Mouse (Mus musculus) layer of hippocampus, adult 18-20 months (tissue): ENCODE measurements around the gene Pltp. TPM values are rescaled to one million over a fixed set of nuclear protein-coding genes. Genes with fewer than 3 reads are reported as not detected.
"Not testable (repeated sequence)": the region's sequence is repeated elsewhere in the genome, so short reads cannot be mapped to it uniquely, and the experiment has no call there.

Experiments
- DNase-seq, 2 experiments: peaks; one replicate each; pipeline ENCODE4 v3.0.0; 2022; ENCODE audit warnings: low spot score in 2 of 2
- total RNA-seq, 2 experiments: library from RNA; stranded (reverse); gene quantifications; 2 replicates each; pipeline ENCODE4 v1.2.3; 2021

The Pltp gene
- total RNA-seq, 2 experiments from 2014 or later, result 77.0 to 77.9 TPM

- DNase-seq, result no peak
Observed at GRCm38 (mm10) chr2:164813557-164813956, 44.0 kb downstream of the Pltp start.

DNA sequence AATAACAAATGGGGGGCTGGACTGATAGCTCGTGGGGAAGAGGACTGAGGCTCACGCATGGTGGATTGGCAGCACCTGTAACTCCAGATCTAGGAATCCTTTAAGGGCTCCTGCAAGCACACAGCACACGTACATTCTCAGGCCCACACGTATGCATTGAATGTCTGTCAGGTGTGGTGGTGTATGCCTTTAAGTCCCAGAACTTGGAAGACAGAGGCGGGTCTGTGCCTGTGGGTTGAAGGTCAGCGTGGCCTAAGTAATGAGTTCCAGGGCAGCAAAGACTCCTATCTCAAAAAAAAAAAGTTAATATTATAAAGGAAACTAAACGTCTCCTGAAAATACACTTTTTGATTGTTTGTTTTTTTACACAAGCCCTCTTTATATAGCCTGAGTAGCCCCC, 50.9 kb downstream of the Pltp start:
- DNase-seq, result no peak

DNA sequence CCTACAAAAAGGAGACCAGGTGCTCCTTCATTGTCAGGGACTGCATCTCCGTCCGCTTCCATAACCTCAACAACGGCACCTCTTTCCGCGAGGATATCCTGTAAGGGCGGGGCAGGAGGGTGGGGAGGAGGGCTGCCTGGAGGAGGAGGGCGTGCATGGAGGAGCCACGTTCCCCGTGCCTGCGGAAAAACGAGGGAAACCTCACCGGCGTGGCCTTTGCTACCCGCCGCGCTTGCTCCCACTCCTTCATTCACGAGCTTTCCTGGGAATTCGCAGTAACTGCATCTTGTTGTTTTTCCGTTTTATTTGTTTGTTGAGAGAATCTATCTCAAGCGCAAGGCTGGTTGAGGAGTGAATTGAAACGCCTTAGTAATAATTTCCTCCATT, 52.2 kb downstream of the Pltp start:
- DNase-seq, result no peak

DNA sequence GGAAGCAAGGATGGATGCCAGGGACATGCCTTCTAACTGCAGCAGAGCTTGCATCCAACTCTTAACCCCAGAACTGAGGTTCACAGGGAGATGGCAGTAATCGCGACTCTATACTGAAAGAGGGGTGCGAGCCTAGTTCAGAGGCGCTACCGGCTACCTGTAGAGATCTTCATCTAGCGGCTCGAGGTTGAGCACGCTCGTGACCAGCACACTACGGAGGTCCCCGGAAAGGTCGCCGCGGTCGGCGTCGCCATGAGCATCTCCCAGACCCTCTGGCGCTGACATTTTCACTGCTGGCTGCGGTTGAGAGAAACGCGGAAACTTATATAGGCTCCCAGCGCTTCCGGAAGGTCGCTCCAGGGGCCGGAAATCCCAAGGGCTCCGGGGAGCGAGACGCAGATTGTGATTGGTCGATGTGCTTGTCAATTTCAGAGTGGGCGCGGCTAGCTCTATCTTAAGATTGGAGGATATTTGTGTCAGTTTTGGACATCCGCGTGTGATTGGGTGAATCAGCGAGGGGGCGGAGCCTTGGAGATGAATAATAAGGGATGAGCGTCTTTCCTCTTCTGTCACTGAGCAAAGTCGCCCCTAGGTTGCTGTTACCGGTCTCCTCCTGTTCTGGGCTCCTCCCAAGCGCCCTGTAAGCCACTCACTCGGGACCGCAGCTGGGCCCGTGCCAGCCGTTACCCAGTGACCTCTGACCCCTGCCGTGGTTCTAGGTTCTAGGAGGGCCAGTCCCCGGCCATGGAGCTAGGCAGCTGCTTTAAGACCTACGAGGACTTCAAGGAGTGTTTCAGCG, 52.8 kb downstream of the Pltp start, which contains the start of the genes Acot8 and Zswim3:
Gene Acot8, minus strand, starts transcription at position 350 of the 799 bp plus-strand sequence.
Gene Zswim3, plus strand, starts transcription at position 566 of the 799 bp plus-strand sequence.
- peak; percentile 97 to 100 for DNase-seq

GRCm38 (mm10) chr2:164803921-164804313, 53.6 kb downstream of the Pltp start:
- DNase-seq, result no peak

DNA sequence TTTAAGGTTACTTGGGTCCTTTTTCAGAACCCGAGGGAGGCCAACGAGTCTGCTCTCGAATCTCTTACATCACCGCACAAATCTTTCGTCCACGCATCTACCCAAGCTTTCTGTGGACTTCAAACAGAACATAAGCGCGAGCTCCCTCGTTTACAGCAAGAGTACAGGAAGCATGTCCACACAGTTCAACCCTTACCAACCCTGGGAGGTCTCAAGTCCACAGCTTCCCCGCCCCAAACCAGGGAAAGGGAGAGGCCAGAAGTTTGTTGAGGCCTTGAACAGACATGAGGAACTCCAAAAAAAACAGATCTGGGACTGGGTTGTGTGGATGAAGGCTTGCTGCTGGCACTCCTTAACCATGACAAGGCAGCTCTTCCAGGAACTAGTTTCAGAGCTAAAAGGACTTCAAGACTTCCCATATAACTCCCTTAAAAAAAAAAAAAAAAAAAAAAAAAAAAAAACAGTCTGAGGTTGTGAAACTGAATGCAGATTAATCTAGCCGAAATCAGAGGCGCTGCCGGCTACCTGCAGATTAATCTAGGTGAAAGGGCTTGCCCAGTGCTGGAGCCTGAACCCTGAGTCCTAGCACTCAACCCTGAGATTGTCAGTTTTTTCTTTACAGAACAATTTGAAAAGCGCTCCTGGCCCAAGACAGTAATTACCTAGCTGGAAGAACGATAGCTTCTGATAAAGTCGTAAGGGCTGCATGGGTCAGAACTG, 54.1 kb downstream of the Pltp start:
- DNase-seq, result no peak

DNA sequence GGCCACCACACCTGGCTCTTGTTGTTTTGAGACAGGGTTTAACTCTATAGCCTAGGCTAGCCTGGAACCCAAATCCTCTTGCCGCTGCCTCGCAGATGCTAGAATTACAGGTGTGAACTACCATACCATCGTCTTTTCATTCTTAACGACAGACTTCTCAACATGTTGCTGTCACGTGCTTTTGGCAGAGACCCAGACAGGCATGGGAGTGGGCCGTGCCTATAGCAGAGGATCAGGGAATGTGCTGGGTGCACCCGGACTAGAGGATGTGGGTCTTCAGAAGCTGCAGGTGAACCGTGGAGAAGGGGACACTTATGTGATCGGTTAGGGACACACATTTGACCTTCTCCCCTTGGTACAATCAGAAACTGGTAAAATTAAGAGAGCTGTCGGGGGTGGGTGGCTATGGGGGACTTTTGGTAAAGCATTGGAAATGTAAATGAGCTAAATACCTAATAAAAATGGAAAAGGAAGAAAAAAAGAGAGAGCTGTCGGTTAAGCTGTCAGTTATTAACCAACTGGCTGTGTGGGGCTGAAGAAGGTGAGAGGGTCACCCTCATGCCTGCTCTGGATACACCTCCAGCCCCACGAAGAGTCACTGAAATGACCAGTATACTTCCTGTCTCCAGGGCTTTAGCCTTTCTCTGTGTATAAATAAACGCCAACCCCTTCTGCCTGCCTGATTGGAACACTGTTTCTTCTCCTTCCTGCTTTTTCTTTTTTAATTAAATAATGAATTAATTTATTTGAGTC, 57.1 kb downstream of the Pltp start:
- DNase-seq, result no peak

DNA sequence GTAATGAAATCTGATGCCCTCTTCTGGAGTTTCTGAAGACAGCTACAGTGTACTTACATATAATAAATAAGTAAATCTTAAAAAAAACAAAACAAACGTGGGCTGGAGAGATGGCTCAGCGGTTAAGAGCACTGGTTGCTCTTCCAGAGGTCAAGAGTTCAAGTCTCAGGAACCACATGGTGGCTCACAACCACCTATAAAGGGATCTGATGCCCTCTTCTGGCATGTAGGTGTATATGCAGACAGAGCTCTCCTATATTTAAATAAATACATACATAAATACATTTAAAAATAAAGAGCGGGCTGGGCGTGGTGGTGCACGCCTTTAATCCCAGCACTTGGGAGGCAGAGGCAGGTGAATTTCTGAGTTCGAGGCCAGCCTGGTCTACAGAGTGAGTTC, 59.0 kb downstream of the Pltp start:
- not testable (repeated sequence) for DNase-seq

GRCm38 (mm10) chr2:164795868-164796267, 61.6 kb downstream of the Pltp start:
- DNase-seq, result no peak

DNA sequence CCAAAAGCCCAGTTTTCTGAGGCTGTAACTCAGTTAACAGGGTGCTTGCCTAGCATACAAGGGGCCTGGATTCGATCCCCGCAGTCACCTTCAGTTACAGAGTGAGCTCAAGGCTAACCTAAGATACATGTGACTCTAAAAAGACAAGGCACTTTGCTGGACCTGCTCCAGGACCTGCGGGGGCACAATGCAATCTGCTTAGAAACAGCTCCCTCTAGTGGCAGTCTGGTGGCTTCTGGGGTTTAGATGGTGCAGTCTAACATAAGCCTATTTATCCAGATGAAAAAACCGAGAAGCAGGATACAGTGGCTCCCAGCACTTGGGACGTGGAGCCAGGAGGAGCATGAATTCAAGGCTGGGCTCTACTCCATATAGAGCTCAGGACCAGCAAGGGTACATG, 63.2 kb downstream of the Pltp start:
- DNase-seq, result peak; percentile 68 to 94

DNA sequence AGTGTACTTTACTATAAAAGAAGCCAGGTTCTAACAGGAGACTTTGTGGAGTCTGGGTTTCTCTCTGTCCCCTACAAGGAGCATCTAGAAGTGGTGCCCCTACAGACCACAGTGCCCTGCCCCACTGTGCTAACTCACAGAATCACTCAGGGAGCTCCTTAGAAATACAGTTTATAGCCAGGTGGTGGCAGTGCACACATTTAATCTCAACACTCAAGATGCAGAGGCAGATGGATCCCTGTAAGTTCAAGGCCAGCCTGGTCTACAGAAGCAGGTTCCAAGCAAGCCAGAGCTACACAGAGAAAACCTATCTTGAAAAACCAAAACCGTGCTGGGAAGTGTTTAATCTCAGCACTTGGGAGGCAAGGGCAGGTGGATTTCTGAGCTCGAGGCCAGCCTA, 63.7 kb downstream of the Pltp start:
- no peak for DNase-seq

- DNase-seq, result peak in 1 of 2 experiments; percentile 69
Observed at GRCm38 (mm10) chr2:164793236-164793635, 64.3 kb downstream of the Pltp start.

DNA sequence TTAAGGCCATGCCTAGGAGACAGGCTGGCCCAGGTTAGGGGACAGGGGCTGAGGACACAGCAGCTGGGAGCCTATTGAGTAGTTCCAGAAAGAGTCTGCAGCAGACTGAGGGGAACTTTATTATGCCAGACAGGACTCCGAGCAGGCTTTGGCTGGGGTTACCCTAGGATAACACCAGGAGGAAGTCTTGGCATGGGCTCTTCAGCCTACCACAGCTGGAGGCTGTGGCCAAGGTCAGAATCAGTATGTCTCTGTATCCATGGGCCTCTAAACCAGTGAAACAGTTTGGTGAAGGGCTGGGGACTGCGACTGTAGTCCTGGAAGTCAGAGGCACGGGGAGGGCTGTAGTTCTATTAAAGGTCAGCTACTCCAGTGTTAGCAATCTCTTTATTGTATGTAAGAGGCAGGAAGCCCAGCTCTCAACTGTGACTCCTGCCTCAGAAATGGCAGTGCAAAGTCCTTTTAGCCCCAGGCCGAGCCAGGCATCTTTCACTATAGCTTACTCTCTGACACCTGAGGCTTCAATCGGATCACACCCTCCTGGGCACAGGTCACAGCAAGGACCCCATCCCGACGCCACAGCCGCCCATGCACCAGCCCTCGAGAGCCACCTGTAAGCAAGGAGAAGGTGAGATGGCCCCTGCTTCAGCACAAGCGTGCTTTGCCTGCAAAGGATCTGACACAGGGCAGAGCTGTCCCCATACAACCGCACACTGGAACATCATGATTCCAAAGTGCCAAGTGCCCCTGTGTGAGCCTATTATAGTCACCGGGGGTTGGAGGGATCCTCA, 64.9 kb downstream of the Pltp start:
- no peak for DNase-seq

DNA sequence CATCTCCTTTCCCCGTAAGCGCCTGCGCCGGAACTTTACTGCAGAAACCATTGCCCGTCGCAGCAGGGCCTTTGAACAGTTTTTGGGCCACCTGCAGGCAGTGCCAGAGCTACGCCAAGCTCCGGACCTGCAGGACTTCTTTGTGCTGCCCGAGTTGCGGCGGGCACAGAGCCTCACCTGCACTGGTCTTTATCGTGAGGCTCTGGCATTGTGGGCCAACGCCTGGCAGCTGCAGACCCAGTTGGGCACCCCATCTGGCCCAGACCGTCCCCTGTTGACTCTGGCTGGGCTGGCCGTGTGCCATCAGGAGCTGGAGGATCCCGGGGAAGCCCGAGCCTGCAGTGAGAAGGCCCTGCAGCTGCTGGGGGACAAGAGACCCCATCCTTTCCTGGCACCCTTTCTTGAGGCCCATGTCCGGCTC, 65.7 kb downstream of the Pltp start:
- no peak for DNase-seq

GRCm38 (mm10) chr2:164790451-164790850, 67.1 kb downstream of the Pltp start:
- no peak for DNase-seq

Other genes starting within 250 kb of the Pltp start
- gene Wfdc6b, start 244.2 kb downstream of the Pltp start, total RNA-seq, result not detected
- not detected for gene Wfdc8, start 244.1 kb downstream of the Pltp start, total RNA-seq
- gene Wfdc16, start 218.9 kb downstream of the Pltp start, total RNA-seq, result not detected
- gene Wfdc10, start 201.7 kb downstream of the Pltp start, total RNA-seq, result not detected
- gene Wfdc9, start 201.1 kb downstream of the Pltp start, total RNA-seq, result not detected
- not detected for gene Wfdc11, start 183.6 kb downstream of the Pltp start, total RNA-seq
- gene Wfdc13, start 172.6 kb downstream of the Pltp start, total RNA-seq, result not detected
- gene Spint4, start 159.2 kb downstream of the Pltp start, total RNA-seq, result not detected
- not detected for gene Spint5, start 142.4 kb downstream of the Pltp start, total RNA-seq
- gene Wfdc3, start 111.8 kb downstream of the Pltp start, total RNA-seq, result 1 to 10 TPM; 1.4 to 1.7 TPM
- 10 to 100 TPM; 33.8 to 36.0 TPM for gene Dnttip1, start 111.7 kb downstream of the Pltp start, total RNA-seq
- under 1 TPM in 1 of 2 experiments, not detected in 1; 0.38 TPM for gene Ube2c, start 87.8 kb downstream of the Pltp start, total RNA-seq
- gene Tnnc2, start 77.7 kb downstream of the Pltp start, total RNA-seq, result not detected
- gene Snx21, start 71.9 kb downstream of the Pltp start, total RNA-seq, result 10 to 100 TPM; 39.7 to 41.8 TPM
- 10 to 100 TPM; 25.6 to 27.0 TPM for gene Acot8, start 52.8 kb downstream of the Pltp start, total RNA-seq
- gene Zswim3, start 52.6 kb downstream of the Pltp start, total RNA-seq, result 1 to 10 TPM; 9.1 to 9.3 TPM
- gene Zswim1, start 35.0 kb downstream of the Pltp start, total RNA-seq, result 10 to 100 TPM; 22.7 to 26.3 TPM
- gene Spata25, start 29.2 kb downstream of the Pltp start, total RNA-seq, result under 1 TPM in 1 of 2 experiments, not detected in 1; 0.43 TPM
- gene Ctsa, start 24.8 kb downstream of the Pltp start, total RNA-seq, result 100 to 1,000 TPM; 103 TPM
- 1 to 10 TPM; 2.5 to 3.0 TPM for gene Neurl2, start 24.3 kb downstream of the Pltp start, total RNA-seq
- 10 to 100 TPM; 41.9 to 45.2 TPM for gene Pcif1, start 21.6 kb upstream of the Pltp start, total RNA-seq
- gene Zfp335, start 54.0 kb upstream of the Pltp start, total RNA-seq, result 10 to 100 TPM; 25.9 to 26.8 TPM
- 1 to 10 TPM; 1.5 to 1.6 TPM for gene Mmp9, start 83.1 kb upstream of the Pltp start, total RNA-seq
- gene Slc12a5, start 103.1 kb upstream of the Pltp start, total RNA-seq, result 100 to 1,000 TPM; 396 to 408 TPM
- gene Ncoa5, start 177.2 kb upstream of the Pltp start, total RNA-seq, result 10 to 100 TPM; 57.0 to 59.2 TPM
- under 1 TPM; 0.10 to 0.28 TPM for gene Cd40, start 197.9 kb upstream of the Pltp start, total RNA-seq
- not detected for gene 1700025C18Rik, start 233.0 kb upstream of the Pltp start, total RNA-seq